Mouse (Mus musculus) midbrain, embryonic 16.5 days (tissue): ENCODE data around the gene Pdzd2. TPM values are rescaled to one million over a fixed set of nuclear protein-coding genes. Genes with fewer than 3 reads are reported as not detected.

ENCODE experiments used
- ATAC-seq: fragments of 200-750 bp; cut with Nextera tagmentation; 2 replicates; pipeline ENCODE4 v1.8.0; 2017; ENCODE audit warnings: moderate TSS enrichment
- H3K27ac ChIP-seq: fragments of 300-500 bp; sonication (generic); 2 replicates; pipeline ENCODE4 v1.5.1; 2014; ENCODE audit warnings: mild to moderate bottlenecking, low read length, mixed read lengths
- H3K27me3 ChIP-seq: fragments of 300-500 bp; sonication (generic); 2 replicates; pipeline ENCODE4 v1.6.1; 2014; ENCODE audit warnings: low read depth, low read length, mixed read lengths; ENCODE audit not compliant: control insufficient read depth, insufficient read depth
- H3K36me3 ChIP-seq: fragments of 300-500 bp; sonication (generic); 2 replicates; pipeline ENCODE4 v1.6.1; 2014; ENCODE audit warnings: mild to moderate bottlenecking, low read length, moderate library complexity, mixed read lengths; ENCODE audit not compliant: control insufficient read depth, insufficient read depth
- H3K4me1 ChIP-seq: fragments of 300-500 bp; sonication (generic); 2 replicates; pipeline ENCODE4 v1.6.1; 2014; ENCODE audit warnings: mild to moderate bottlenecking, low read length, mixed read lengths; ENCODE audit not compliant: control insufficient read depth, insufficient read depth
- H3K4me2 ChIP-seq: fragments of 300-500 bp; sonication (generic); 2 replicates; pipeline ENCODE4 v1.6.1; 2014; ENCODE audit warnings: mild to moderate bottlenecking, low read length, mixed read lengths
- H3K4me3 ChIP-seq: fragments of 300-500 bp; sonication (generic); 2 replicates; pipeline ENCODE4 v1.5.1; 2014; ENCODE audit warnings: low read depth, mild to moderate bottlenecking, low read length, moderate library complexity, mixed read lengths
- H3K9ac ChIP-seq: fragments of 300-500 bp; sonication (generic); 2 replicates; pipeline ENCODE4 v1.6.1; 2014; ENCODE audit warnings: low read depth, low read length, mixed read lengths
- H3K9me3 ChIP-seq: fragments of 300-500 bp; sonication (generic); replicated peaks from 2 replicates; pipeline ENCODE4 v1.6.1; 2014; ENCODE audit warnings: mild to moderate bottlenecking, low read length, mixed read lengths; ENCODE audit not compliant: control insufficient read depth, poor library complexity, severe bottlenecking
- WGBS: fragments of 180-500 bp; shearing (Covaris S2); extraction: QIAGEN DNeasy Blood & Tissue Kit; methylation state at CpG from one replicate; pipeline ENCODE4 v1.1.7; 2014; 5-methylcytosine and 5-hydroxymethylcytosine counted together
- polyA plus RNA-seq: library from polyadenylated mRNA; unstranded; fragments of >200 nt; fragmentation: Nextera tagmentation; extraction: Ambion mirVana; gene quantifications from 2 replicates; pipeline ENCODE4 v1.2.1, GENCODE M21; 2015

The Pdzd2 gene
- polyA plus RNA-seq, 1 experiment from 2014 or later = 14.5 TPM

DNA sequence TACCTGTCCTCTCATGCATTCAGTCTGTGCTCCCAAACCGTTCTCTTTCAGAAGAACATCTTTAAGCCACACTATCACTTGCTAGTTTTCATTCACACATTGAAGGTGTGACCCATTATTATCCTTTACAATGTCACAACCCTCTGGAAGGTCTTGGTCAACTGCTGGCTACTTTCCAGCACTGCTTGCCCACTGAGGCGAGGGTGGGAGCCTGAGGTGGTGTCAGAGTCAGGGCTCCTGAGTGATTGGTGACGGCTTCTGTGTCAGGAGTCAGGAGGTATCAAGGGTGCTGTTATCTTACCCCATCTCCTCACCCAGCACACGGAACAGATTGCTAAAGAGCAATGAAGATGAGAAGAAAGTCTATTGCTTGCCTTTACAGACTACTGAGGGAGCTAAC lies 267.1 kb downstream of the Pdzd2 start:
- Histone ChIP-seq H3K27ac (no peak overlapping the region), H3K4me1 (0 out of 2 replicates have a peak, but pooled peaks cover 2% of the 10 kb centered on the region), H3K9ac (no peak overlapping the region), H3K4me3 (no peak overlapping the region), H3K27me3 (no peaks in the 10 kb centered on the region), H3K36me3 (no peaks in the 10 kb centered on the region), H3K9me3 (no peaks in the 10 kb centered on the region), H3K4me2 (no peak overlapping the region)
- 93% methylated on average over 4 of the region's 4 CpGs for WGBS
- ATAC-seq = no peak

DNA sequence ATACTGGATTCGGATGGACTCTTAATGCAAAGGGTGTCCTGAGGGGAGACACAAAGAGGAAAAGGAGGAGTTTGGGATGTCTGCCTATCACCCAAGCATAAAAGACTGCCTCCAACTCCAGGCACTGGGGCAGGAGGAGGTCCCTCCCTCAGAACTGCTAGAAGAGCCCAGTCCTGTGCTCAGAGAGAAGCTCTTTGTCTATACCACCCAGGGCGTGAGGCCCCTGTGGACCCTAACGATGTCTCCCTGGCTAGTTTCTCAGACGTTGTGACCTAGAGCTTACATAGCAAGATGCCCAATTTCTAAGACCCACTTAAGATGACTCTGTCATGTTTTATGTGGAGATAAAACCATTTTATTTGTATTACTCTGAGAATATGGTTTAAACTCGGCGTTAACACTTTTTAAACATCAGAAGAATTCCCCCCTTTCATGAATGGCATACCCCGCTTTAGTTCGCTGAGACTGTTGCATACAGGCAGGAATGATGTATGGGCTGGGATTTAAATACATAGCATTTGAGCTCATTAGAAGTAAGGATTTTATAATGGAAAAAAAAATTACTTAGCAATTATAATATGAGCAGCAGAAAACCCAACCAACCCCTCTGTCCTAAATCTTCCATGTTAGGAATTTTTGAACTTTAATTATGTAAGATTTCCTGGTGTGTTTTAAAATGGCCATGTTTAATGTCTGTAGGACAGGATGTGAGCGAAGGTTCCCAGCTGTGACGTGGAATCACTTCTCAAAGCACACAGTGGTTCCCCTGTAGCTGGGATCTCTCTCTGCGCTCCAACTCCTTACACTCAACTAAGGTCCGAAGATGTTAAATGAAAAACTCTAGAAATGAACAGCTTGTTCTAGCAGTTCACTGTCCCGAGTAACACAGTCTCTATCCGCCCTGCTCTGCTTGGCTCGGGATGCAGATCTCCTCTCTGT lies 268.6 kb downstream of the Pdzd2 start:
- H3K27ac ChIP-seq = no peak overlapping the region
- no peak overlapping the region for H3K4me2 ChIP-seq
- H3K4me3 ChIP-seq = no peak overlapping the region
- H3K9me3 ChIP-seq = no peaks in the 10 kb centered on the region
- H3K36me3 ChIP-seq = no peaks in the 10 kb centered on the region
- H3K4me1 ChIP-seq = 0 out of 2 replicates have a peak, but pooled peaks cover 2% of the 10 kb centered on the region
- ATAC-seq = peak; percentile 14; the same call in 1 of the 2 replicates
- H3K27me3 ChIP-seq = no peaks in the 10 kb centered on the region
- H3K9ac ChIP-seq = no peak overlapping the region
- WGBS = 43% methylated on average over 15 of the region's 15 CpGs

DNA sequence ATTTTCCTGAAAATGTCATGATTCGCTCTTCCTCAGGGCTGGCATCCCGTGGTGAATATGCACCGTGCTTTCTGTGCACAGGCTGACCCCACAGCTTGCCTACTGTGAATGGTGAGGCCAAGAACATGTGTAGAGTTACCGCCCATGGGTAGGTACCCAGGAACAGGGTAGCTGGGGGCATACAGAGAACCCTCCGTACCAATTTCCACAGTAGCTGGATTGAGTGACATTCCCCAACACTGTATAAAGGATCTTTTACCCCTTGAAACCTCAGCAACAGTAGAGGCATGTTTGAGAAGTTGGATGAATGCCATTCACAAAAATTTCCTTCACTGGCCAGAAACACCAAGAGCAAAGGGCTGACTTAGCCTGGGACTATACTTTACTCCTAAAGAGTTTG lies 271.1 kb downstream of the Pdzd2 start:
- Histone ChIP-seq H3K36me3 (no peaks in the 10 kb centered on the region), H3K27me3 (no peaks in the 10 kb centered on the region), H3K4me2 (no peak overlapping the region), H3K27ac (no peak overlapping the region), H3K9ac (no peak overlapping the region), H3K4me1 (0 out of 2 replicates have a peak, but pooled peaks cover 2% of the 10 kb centered on the region), H3K9me3 (no peaks in the 10 kb centered on the region), H3K4me3 (no peak overlapping the region)
- WGBS = 78% methylated on average over 5 of the region's 5 CpGs
- ATAC-seq = no peak

DNA sequence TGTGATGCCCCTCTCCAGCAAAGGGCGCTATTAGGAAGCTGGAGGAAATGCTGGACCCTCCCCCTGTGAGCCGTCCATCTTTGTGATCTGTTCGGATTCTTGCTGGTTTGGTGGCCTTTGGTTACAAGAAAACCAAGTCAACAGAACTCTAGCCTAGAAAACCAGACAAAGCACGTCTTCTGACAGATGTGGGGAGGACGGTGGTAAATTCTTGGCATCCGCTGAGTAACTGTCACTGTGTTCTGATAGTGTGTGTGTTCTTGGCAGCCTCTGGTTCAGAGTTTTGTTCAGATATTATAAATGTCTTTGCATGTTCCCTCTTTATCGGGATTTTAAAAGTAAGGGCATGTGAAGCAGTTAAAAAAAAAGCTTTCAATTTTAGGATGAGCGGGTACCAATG lies 274.0 kb downstream of the Pdzd2 start:
- Histone ChIP-seq H3K9ac (no peak overlapping the region), H3K4me2 (no peak overlapping the region), H3K27me3 (no peaks in the 10 kb centered on the region), H3K27ac (no peak overlapping the region), H3K36me3 (no peaks in the 10 kb centered on the region), H3K4me1 (no peaks in the 10 kb centered on the region), H3K4me3 (no peak overlapping the region), H3K9me3 (no peaks in the 10 kb centered on the region)
- WGBS = 88% methylated on average over 8 of the region's 8 CpGs
- no peak for ATAC-seq

DNA sequence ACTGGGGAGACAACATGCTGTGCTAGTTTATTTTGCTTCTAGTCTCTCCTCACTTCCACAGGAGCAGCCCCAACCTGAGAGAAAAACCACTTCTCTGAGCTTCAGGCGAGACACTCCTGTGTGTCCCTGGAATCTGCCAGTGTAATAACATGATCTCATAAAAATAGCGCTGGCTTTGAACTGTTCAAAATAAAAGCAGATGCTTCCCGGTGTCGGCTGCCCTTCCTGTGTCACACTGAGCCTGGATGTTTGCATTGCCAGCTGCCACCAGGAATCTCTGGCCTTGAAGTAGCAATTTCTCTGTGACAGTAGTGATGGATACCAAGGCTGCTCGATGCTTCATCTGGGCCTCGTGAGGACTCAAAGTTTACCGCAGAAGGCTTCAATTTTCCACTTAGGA lies 282.9 kb downstream of the Pdzd2 start:
- no peak for ATAC-seq
- Histone ChIP-seq H3K27me3 (no peaks in the 10 kb centered on the region), H3K4me2 (no peak overlapping the region), H3K4me1 (no peaks in the 10 kb centered on the region), H3K36me3 (no peaks in the 10 kb centered on the region), H3K27ac (no peak overlapping the region), H3K9ac (no peak overlapping the region), H3K9me3 (no peaks in the 10 kb centered on the region), H3K4me3 (no peak overlapping the region)
- WGBS = 61% methylated on average over 7 of the region's 7 CpGs

DNA sequence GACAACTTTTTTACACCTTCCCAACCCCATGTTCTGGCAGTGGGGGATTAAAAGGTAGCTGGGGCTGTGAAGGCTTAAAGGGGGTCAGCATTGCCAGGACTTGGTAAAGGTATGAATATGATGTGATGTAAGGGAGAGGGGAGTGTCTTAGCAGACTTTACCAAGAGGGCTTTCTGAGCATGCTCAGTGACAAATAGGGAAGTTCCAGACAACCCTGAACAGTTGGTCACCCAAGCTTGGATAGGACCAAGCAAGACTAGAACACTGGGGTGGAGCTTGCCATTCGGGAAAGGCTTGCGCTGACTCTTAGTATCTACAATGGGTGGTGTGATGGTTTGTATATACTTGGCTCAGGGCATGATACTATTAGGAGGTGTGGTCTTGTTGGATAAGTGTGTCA lies 286.4 kb downstream of the Pdzd2 start:
- H3K4me1 ChIP-seq = no peaks in the 10 kb centered on the region
- H3K4me3 ChIP-seq = no peak overlapping the region
- no peak overlapping the region for H3K4me2 ChIP-seq
- no peak for ATAC-seq
- no peak overlapping the region for H3K9ac ChIP-seq
- no peaks in the 10 kb centered on the region for H3K9me3 ChIP-seq
- no peaks in the 10 kb centered on the region for H3K36me3 ChIP-seq
- H3K27ac ChIP-seq = no peak overlapping the region
- no peaks in the 10 kb centered on the region for H3K27me3 ChIP-seq
- 98% methylated on average over 2 of the region's 2 CpGs for WGBS

DNA sequence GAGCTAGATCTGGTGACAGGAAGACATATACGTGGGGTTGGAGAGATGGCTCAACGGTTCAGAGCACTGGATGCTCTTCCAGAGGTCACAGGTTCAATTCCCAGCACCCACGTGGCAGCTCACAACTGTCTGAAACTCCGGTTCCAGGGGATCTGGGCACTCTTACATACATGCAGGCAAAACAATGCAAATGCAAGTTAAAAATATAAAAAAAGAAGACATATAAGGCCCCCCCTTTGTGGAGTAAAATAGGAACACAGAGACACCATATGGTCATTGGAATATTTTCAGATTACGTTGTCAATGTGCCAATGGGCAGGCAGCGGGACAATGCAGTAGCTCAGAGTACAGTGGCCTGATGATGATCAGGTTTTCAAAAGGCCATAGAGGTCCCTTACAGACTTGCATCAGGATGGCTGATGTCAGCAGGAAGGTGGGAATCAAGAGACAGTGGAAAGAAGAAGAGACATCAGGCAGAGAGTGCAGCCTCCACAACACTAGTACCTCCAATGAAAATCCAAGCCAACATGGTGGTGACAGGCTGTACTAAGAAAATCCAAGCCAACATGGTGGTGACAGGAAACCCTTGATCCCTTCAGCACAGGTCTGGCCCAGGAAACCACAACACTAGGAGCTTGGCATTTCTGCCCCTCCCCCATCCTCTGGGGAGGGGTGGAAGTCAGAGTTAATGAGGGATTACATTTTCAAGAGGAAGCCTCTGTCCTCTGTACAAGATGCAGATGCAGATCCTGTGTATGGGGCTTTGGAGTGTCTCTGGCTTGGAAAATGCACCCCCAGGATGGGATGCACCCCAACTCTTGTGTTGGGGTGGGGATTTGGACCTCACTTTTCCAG lies 287.4 kb downstream of the Pdzd2 start:
- no peaks in the 10 kb centered on the region for H3K4me1 ChIP-seq
- H3K36me3 ChIP-seq = no peaks in the 10 kb centered on the region
- H3K4me2 ChIP-seq = no peak overlapping the region
- H3K9me3 ChIP-seq = no peaks in the 10 kb centered on the region
- no peak overlapping the region for H3K9ac ChIP-seq
- 92% methylated on average over 6 of the region's 6 CpGs for WGBS
- no peak overlapping the region for H3K4me3 ChIP-seq
- H3K27ac ChIP-seq = no peak overlapping the region; the same call in 1 of the 2 replicates
- ATAC-seq = no peak
- H3K27me3 ChIP-seq = no peaks in the 10 kb centered on the region

DNA sequence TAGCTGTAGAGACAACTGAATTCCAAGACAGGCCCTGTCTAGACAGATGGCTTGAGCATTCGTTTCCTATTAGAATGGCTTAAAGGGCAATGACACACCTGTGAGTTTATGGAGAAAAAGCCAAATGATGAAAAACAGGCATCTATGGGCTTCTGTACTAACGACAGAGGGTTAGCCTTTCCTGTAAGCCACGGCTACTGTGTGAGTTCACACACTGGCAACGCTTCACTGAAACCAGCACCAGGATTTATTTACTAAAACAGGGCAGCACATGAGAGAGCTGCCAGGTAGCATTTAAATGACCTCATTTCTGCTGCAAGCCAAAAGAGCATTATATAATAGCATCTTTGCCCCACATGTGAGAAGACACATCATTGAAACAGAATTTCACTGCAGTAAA lies 288.3 kb downstream of the Pdzd2 start:
- ATAC-seq = no peak
- H3K4me2 ChIP-seq = no peak overlapping the region
- H3K9ac ChIP-seq = no peak overlapping the region
- no peaks in the 10 kb centered on the region for H3K36me3 ChIP-seq
- 69% methylated on average over 4 of the region's 4 CpGs for WGBS
- H3K27me3 ChIP-seq = no peaks in the 10 kb centered on the region
- H3K4me3 ChIP-seq = no peak overlapping the region
- no peaks in the 10 kb centered on the region for H3K4me1 ChIP-seq
- H3K27ac ChIP-seq = peak overlapping the region; percentile 40; the same call in 1 of the 2 replicates
- no peaks in the 10 kb centered on the region for H3K9me3 ChIP-seq

DNA sequence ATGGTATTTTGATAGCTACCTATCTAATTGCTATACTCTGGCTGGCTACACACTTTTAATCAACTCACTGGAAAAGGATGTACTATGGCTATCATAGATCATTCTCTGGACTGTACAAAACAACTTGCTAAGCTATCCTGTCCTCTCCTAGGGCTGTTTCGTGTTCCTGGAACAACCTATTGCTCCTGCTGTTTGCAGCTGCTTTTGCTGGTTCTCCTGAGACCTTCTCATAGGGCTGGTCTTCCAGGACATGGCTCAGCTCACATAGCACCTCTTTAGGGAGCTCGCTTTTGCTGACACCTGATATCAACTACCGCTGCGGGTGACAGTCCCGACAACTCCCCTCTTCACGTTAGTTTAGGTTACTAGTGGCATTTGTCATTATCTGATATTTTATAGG lies 288.9 kb downstream of the Pdzd2 start:
- H3K4me3 ChIP-seq = no peak overlapping the region
- H3K9ac ChIP-seq = no peak overlapping the region
- H3K4me1 ChIP-seq = no peaks in the 10 kb centered on the region
- no peaks in the 10 kb centered on the region for H3K36me3 ChIP-seq
- H3K27ac ChIP-seq = no peak overlapping the region
- H3K27me3 ChIP-seq = no peaks in the 10 kb centered on the region
- 91% methylated on average over 6 of the region's 6 CpGs for WGBS
- ATAC-seq = no peak
- H3K9me3 ChIP-seq = no peaks in the 10 kb centered on the region
- H3K4me2 ChIP-seq = no peak overlapping the region
